8 mouse cellular contexts compared by ENCODE assay signal in genomic region chr6:124702784-124703103, GRCm38 (mm10). TPM values are rescaled to one million over a fixed set of nuclear protein-coding genes. Genes with fewer than 3 reads are reported as not detected.
DNase-seq lines count a peak whose midpoint lies in the region; ATAC-seq and TF ChIP-seq lines count a peak whose summit lies in the region.

No protein-coding gene starts in this region.

- H3K9me3 ChIP-seq in embryonic facial prominence, embryonic 11.5 days (replicated peaks; ENCODE audit: control insufficient read depth, low read length), result no peaks in the 10 kb centered on the region
- H3K9me3 ChIP-seq in heart, embryonic 12.5 days (replicated peaks), result no peaks in the 10 kb centered on the region
- no peaks in the 10 kb centered on the region for H3K9me3 ChIP-seq in kidney, postnatal 0 days (replicated peaks; ENCODE audit: low read length)
- no peaks in the 10 kb centered on the region for H3K9me3 ChIP-seq in liver, embryonic 15.5 days (replicated peaks)
- no peaks in the 10 kb centered on the region for H3K9me3 ChIP-seq in neural tube, embryonic 13.5 days

- no peak overlapping the region for H3ac ChIP-seq in C2C12 (ENCODE audit: control insufficient read depth, insufficient read length, low read depth)

- no peaks in the 10 kb centered on the region for H3K27me3 ChIP-seq in C2C12 (ENCODE audit: control insufficient read depth, insufficient read depth, insufficient read length)
- no peaks in the 10 kb centered on the region for H3K27me3 ChIP-seq in embryonic facial prominence, embryonic 11.5 days (ENCODE audit: control insufficient read depth, insufficient read depth, low read length)
- no peaks in the 10 kb centered on the region for H3K27me3 ChIP-seq in heart, embryonic 12.5 days (replicated peaks)
- no peaks in the 10 kb centered on the region for H3K27me3 ChIP-seq in kidney, postnatal 0 days (ENCODE audit: insufficient read depth, low read length)
- H3K27me3 ChIP-seq in liver, embryonic 15.5 days, result no peaks in the 10 kb centered on the region
- H3K27me3 ChIP-seq in neural tube, embryonic 13.5 days, result no peaks in the 10 kb centered on the region

- H3K36me3 ChIP-seq in C2C12 (ENCODE audit: control insufficient read depth, insufficient read depth), result peaks cover 68% of the 10 kb centered on the region
- peaks cover 3% of the 10 kb centered on the region; the same call in 1 of the 2 replicates for H3K36me3 ChIP-seq in embryonic facial prominence, embryonic 11.5 days (replicated peaks; ENCODE audit: control insufficient read depth, insufficient read depth, low read depth, low read length)
- H3K36me3 ChIP-seq in heart, embryonic 12.5 days, result peaks cover 79% of the 10 kb centered on the region
- H3K36me3 ChIP-seq in kidney, postnatal 0 days (ENCODE audit: insufficient read depth, low read length), result peaks cover 58% of the 10 kb centered on the region
- H3K36me3 ChIP-seq in liver, embryonic 15.5 days (replicated peaks), result peaks cover 99% of the 10 kb centered on the region
- peaks cover 85% of the 10 kb centered on the region for H3K36me3 ChIP-seq in neural tube, embryonic 13.5 days

- peak; percentile 60 for ATAC-seq in embryonic facial prominence, embryonic 11.5 days (replicated peaks; ENCODE audit: insufficient number of reproducible peaks, low FRiP score, low TSS enrichment, low read depth)
- 0 out of 2 replicates have a peak, but pooled peaks have one; percentile 16 for ATAC-seq in heart, embryonic 12.5 days (ENCODE audit: insufficient number of reproducible peaks, low FRiP score)
- peak; percentile 53 for ATAC-seq in kidney, postnatal 0 days (replicated peaks; ENCODE audit: low FRiP score, low read depth)
- ATAC-seq in liver, embryonic 15.5 days (ENCODE audit: insufficient read depth), result peak; percentile 51; the same call in 1 of the 2 replicates
- ATAC-seq in neural tube, embryonic 13.5 days (ENCODE audit: low read depth), result peak; percentile 33

- TF ChIP-seq CTCF in C2C12 (IDR thresholded peaks at IDR 0.05; ENCODE audit: control insufficient read depth, insufficient read depth, insufficient read length), result peak; percentile 69
- peak; percentile 87 for TF ChIP-seq CTCF in kidney, postnatal 0 days (IDR thresholded peaks at IDR 0.05; ENCODE audit: low read depth)

- H3K79me3 ChIP-seq in C2C12 (ENCODE audit: low read depth), result peaks cover 21% of the 10 kb centered on the region

- WGBS in embryonic facial prominence, embryonic 11.5 days, result 51% methylated on average over 3 of the region's 3 CpGs
- WGBS in heart, embryonic 12.5 days, result 53% methylated on average over 3 of the region's 3 CpGs
- WGBS in kidney, postnatal 0 days, result 46% methylated on average over 3 of the region's 3 CpGs
- 57% methylated on average over 3 of the region's 3 CpGs for WGBS in liver, embryonic 15.5 days (ENCODE audit: insufficient replicate concordance)
- WGBS in neural tube, embryonic 13.5 days, result 59% methylated on average over 3 of the region's 3 CpGs

- H3K79me2 ChIP-seq in C2C12 (ENCODE audit: control insufficient read depth, insufficient read depth), result peaks cover 28% of the 10 kb centered on the region

- H3K4me2 ChIP-seq in embryonic facial prominence, embryonic 11.5 days (ENCODE audit: low read depth, low read length), result no peak overlapping the region
- no peak overlapping the region for H3K4me2 ChIP-seq in heart, embryonic 12.5 days
- H3K4me2 ChIP-seq in kidney, postnatal 0 days (ENCODE audit: low read length), result no peak overlapping the region
- no peak overlapping the region for H3K4me2 ChIP-seq in liver, embryonic 15.5 days
- H3K4me2 ChIP-seq in neural tube, embryonic 13.5 days, result no peak overlapping the region

- no peak overlapping the region for H3K9ac ChIP-seq in embryonic facial prominence, embryonic 11.5 days (replicated peaks; ENCODE audit: low read length)
- no peak overlapping the region for H3K9ac ChIP-seq in heart, embryonic 12.5 days
- H3K9ac ChIP-seq in kidney, postnatal 0 days (ENCODE audit: low read depth, low read length), result no peak overlapping the region
- no peak overlapping the region for H3K9ac ChIP-seq in liver, embryonic 15.5 days
- H3K9ac ChIP-seq in neural tube, embryonic 13.5 days, result no peak overlapping the region

- no peak overlapping the region for H3K27ac ChIP-seq in embryonic facial prominence, embryonic 11.5 days (replicated peaks; ENCODE audit: low read depth, low read length)
- H3K27ac ChIP-seq in heart, embryonic 12.5 days (ENCODE audit: poor library complexity, severe bottlenecking), result no peak overlapping the region
- H3K27ac ChIP-seq in kidney, postnatal 0 days, result no peak overlapping the region
- no peak overlapping the region for H3K27ac ChIP-seq in liver, embryonic 15.5 days (replicated peaks)
- H3K27ac ChIP-seq in neural tube, embryonic 13.5 days (replicated peaks), result no peak overlapping the region

- DNase-seq in adrenal gland, adult 18-20 months (ENCODE audit: low spot score in 2 of 2), result peak; percentile 57 to 65
- DNase-seq in embryonic facial prominence, embryonic 11.5 days (ENCODE audit: low spot score), result peak; percentile 79
- DNase-seq in kidney, postnatal 0 days (ENCODE audit: low spot score), result peak; percentile 81
- DNase-seq in thymus, postnatal 0 days (ENCODE audit: low spot score), result peak; percentile 82

- H3K4me3 ChIP-seq in C2C12 (ENCODE audit: insufficient read depth, poor library complexity, severe bottlenecking), result no peak overlapping the region
- H3K4me3 ChIP-seq in embryonic facial prominence, embryonic 11.5 days (ENCODE audit: low read depth, low read length), result no peak overlapping the region
- H3K4me3 ChIP-seq in heart, embryonic 12.5 days, result no peak overlapping the region
- no peak overlapping the region for H3K4me3 ChIP-seq in kidney, postnatal 0 days (replicated peaks; ENCODE audit: low read depth, low read length)
- H3K4me3 ChIP-seq in liver, embryonic 15.5 days (replicated peaks), result no peak overlapping the region
- no peak overlapping the region for H3K4me3 ChIP-seq in neural tube, embryonic 13.5 days

- H3K4me1 ChIP-seq in embryonic facial prominence, embryonic 11.5 days (ENCODE audit: control insufficient read depth, insufficient read depth, low read length), result no peaks in the 10 kb centered on the region
- peaks cover 14% of the 10 kb centered on the region for H3K4me1 ChIP-seq in heart, embryonic 12.5 days (replicated peaks)
- 0 out of 2 replicates have a peak, but pooled peaks cover 10% of the 10 kb centered on the region for H3K4me1 ChIP-seq in kidney, postnatal 0 days (replicated peaks; ENCODE audit: insufficient read depth, low read length)
- peaks cover 19% of the 10 kb centered on the region; the same call in 1 of the 2 replicates for H3K4me1 ChIP-seq in liver, embryonic 15.5 days (replicated peaks)
- no peaks in the 10 kb centered on the region for H3K4me1 ChIP-seq in neural tube, embryonic 13.5 days (replicated peaks)

RNA-seq across cellular contexts. Expression of gene Emg1, which starts 9.2 kb away (rescaled TPM):
- polyA plus RNA-seq in C2C12 (2012; fragmentation: generic; extraction: Trizol), result 208 TPM
- total RNA-seq in adrenal gland, adult 18-20 months (2021), result 10 to 100 TPM; 81.0 to 86.4 TPM
- 251 and 254 TPM in 2 replicates for polyA plus RNA-seq in embryonic facial prominence, embryonic 11.5 days (2014; fragmentation: Nextera tagmentation; extraction: Ambion mirVana)
- 105 and 107 TPM in 2 replicates for polyA plus RNA-seq in heart, embryonic 12.5 days (2016; fragmentation: Nextera tagmentation; extraction: Ambion mirVana)
- 166 and 183 TPM in 2 replicates for polyA plus RNA-seq in kidney, postnatal 0 days (2015; fragmentation: Nextera tagmentation; extraction: Ambion mirVana)
- polyA plus RNA-seq in liver, embryonic 15.5 days (2015; fragmentation: Nextera tagmentation; extraction: Ambion mirVana), result 122 and 128 TPM in 2 replicates
- polyA plus RNA-seq in neural tube, embryonic 13.5 days (2015; fragmentation: Nextera tagmentation; extraction: Ambion mirVana), result 110 and 120 TPM in 2 replicates
- 368 and 388 TPM in 2 replicates for polyA plus RNA-seq in thymus, postnatal 0 days (2015; fragmentation: Nextera tagmentation; extraction: Ambion mirVana)

RNA-seq across cellular contexts. Expression of gene Phb2, which starts 9.4 kb away (rescaled TPM):
- 456 TPM for polyA plus RNA-seq in C2C12 (2012; fragmentation: generic; extraction: Trizol)
- 100 to 1,000 TPM; 285 to 301 TPM for total RNA-seq in adrenal gland, adult 18-20 months (2021)
- 371 and 375 TPM in 2 replicates for polyA plus RNA-seq in embryonic facial prominence, embryonic 11.5 days (2014; fragmentation: Nextera tagmentation; extraction: Ambion mirVana)
- polyA plus RNA-seq in heart, embryonic 12.5 days (2016; fragmentation: Nextera tagmentation; extraction: Ambion mirVana), result 345 and 349 TPM in 2 replicates
- polyA plus RNA-seq in kidney, postnatal 0 days (2015; fragmentation: Nextera tagmentation; extraction: Ambion mirVana), result 404 and 411 TPM in 2 replicates
- polyA plus RNA-seq in liver, embryonic 15.5 days (2015; fragmentation: Nextera tagmentation; extraction: Ambion mirVana), result 242 and 243 TPM in 2 replicates
- polyA plus RNA-seq in neural tube, embryonic 13.5 days (2015; fragmentation: Nextera tagmentation; extraction: Ambion mirVana), result 259 and 270 TPM in 2 replicates
- 321 and 329 TPM in 2 replicates for polyA plus RNA-seq in thymus, postnatal 0 days (2015; fragmentation: Nextera tagmentation; extraction: Ambion mirVana)

RNA-seq across cellular contexts. Expression of gene Ptpn6, which starts 35.8 kb away (rescaled TPM):
- 8.2 TPM for polyA plus RNA-seq in C2C12 (2012; fragmentation: generic; extraction: Trizol)
- 10 to 100 TPM in 1 of 2 experiments, 1 to 10 TPM in 1; 9.8 to 11.5 TPM for total RNA-seq in adrenal gland, adult 18-20 months (2021)
- polyA plus RNA-seq in embryonic facial prominence, embryonic 11.5 days (2014; fragmentation: Nextera tagmentation; extraction: Ambion mirVana), result 6.0 and 11.2 TPM in 2 replicates
- polyA plus RNA-seq in heart, embryonic 12.5 days (2016; fragmentation: Nextera tagmentation; extraction: Ambion mirVana), result 4.4 and 4.9 TPM in 2 replicates
- polyA plus RNA-seq in kidney, postnatal 0 days (2015; fragmentation: Nextera tagmentation; extraction: Ambion mirVana), result 13.0 and 13.6 TPM in 2 replicates
- 38.1 and 43.7 TPM in 2 replicates for polyA plus RNA-seq in liver, embryonic 15.5 days (2015; fragmentation: Nextera tagmentation; extraction: Ambion mirVana)
- 6.0 and 7.9 TPM in 2 replicates for polyA plus RNA-seq in neural tube, embryonic 13.5 days (2015; fragmentation: Nextera tagmentation; extraction: Ambion mirVana)
- 157 and 167 TPM in 2 replicates for polyA plus RNA-seq in thymus, postnatal 0 days (2015; fragmentation: Nextera tagmentation; extraction: Ambion mirVana)

RNA-seq across cellular contexts. Expression of gene Grcc10, which starts 38.4 kb away (rescaled TPM):
- 294 TPM for polyA plus RNA-seq in C2C12 (2012; fragmentation: generic; extraction: Trizol)
- total RNA-seq in adrenal gland, adult 18-20 months (2021), result 100 to 1,000 TPM; 341 to 388 TPM
- polyA plus RNA-seq in embryonic facial prominence, embryonic 11.5 days (2014; fragmentation: Nextera tagmentation; extraction: Ambion mirVana), result 518 and 553 TPM in 2 replicates
- polyA plus RNA-seq in heart, embryonic 12.5 days (2016; fragmentation: Nextera tagmentation; extraction: Ambion mirVana), result 352 and 365 TPM in 2 replicates
- polyA plus RNA-seq in kidney, postnatal 0 days (2015; fragmentation: Nextera tagmentation; extraction: Ambion mirVana), result 549 and 600 TPM in 2 replicates
- polyA plus RNA-seq in liver, embryonic 15.5 days (2015; fragmentation: Nextera tagmentation; extraction: Ambion mirVana), result 75.9 and 76.4 TPM in 2 replicates
- polyA plus RNA-seq in neural tube, embryonic 13.5 days (2015; fragmentation: Nextera tagmentation; extraction: Ambion mirVana), result 687 and 693 TPM in 2 replicates
- polyA plus RNA-seq in thymus, postnatal 0 days (2015; fragmentation: Nextera tagmentation; extraction: Ambion mirVana), result 541 and 549 TPM in 2 replicates

RNA-seq across cellular contexts. Expression of gene Lpcat3, which starts 39.9 kb away (rescaled TPM):
- 55.4 TPM for polyA plus RNA-seq in C2C12 (2012; fragmentation: generic; extraction: Trizol)
- total RNA-seq in adrenal gland, adult 18-20 months (2021), result 100 to 1,000 TPM in 1 of 2 experiments, 10 to 100 TPM in 1; 92.9 to 108 TPM
- 33.4 and 43.6 TPM in 2 replicates for polyA plus RNA-seq in embryonic facial prominence, embryonic 11.5 days (2014; fragmentation: Nextera tagmentation; extraction: Ambion mirVana)
- polyA plus RNA-seq in heart, embryonic 12.5 days (2016; fragmentation: Nextera tagmentation; extraction: Ambion mirVana), result 37.4 and 40.0 TPM in 2 replicates
- polyA plus RNA-seq in kidney, postnatal 0 days (2015; fragmentation: Nextera tagmentation; extraction: Ambion mirVana), result 90.6 and 93.4 TPM in 2 replicates
- 82.0 and 85.6 TPM in 2 replicates for polyA plus RNA-seq in liver, embryonic 15.5 days (2015; fragmentation: Nextera tagmentation; extraction: Ambion mirVana)
- polyA plus RNA-seq in neural tube, embryonic 13.5 days (2015; fragmentation: Nextera tagmentation; extraction: Ambion mirVana), result 43.2 and 43.7 TPM in 2 replicates
- polyA plus RNA-seq in thymus, postnatal 0 days (2015; fragmentation: Nextera tagmentation; extraction: Ambion mirVana), result 77.7 and 80.4 TPM in 2 replicates
